Mouse (Mus musculus) forebrain, postnatal 0 days (tissue): Measurements from ENCODE around the gene Pir. TPM values are rescaled to one million over a fixed set of nuclear protein-coding genes. Genes with fewer than 3 reads are reported as not detected.

Source experiments
- ATAC-seq: fragments of 200-750 bp; cut with Nextera tagmentation; 2 replicates; pipeline ENCODE4 v1.8.0; 2017; ENCODE audit warnings: mild to moderate bottlenecking, moderate library complexity
- DNase-seq: peaks from one replicate; pipeline ENCODE4 v3.0.0-alpha.2; 2015
- H3K27ac ChIP-seq: fragments of 300-500 bp; sonication (generic); 2 replicates; pipeline ENCODE4 v1.5.1; 2014; ENCODE audit warnings: low read depth, mild to moderate bottlenecking, antibody characterized with exemption, low read length, moderate library complexity, mixed read lengths
- H3K27me3 ChIP-seq: fragments of 300-500 bp; sonication (generic); 2 replicates; pipeline ENCODE4 v1.6.1; 2014; ENCODE audit warnings: mild to moderate bottlenecking, low read length, mixed read lengths; ENCODE audit not compliant: insufficient read depth
- H3K36me3 ChIP-seq: fragments of 300-500 bp; sonication (generic); 2 replicates; pipeline ENCODE4 v1.6.1; 2014; ENCODE audit warnings: mild to moderate bottlenecking, moderate library complexity; ENCODE audit not compliant: insufficient read depth
- H3K4me1 ChIP-seq: fragments of 300-500 bp; sonication (generic); 2 replicates; pipeline ENCODE4 v1.6.1; 2014; ENCODE audit warnings: antibody characterized with exemption; ENCODE audit not compliant: insufficient read depth
- H3K4me2 ChIP-seq: fragments of 300-500 bp; sonication (generic); 2 replicates; pipeline ENCODE4 v1.6.1; 2014; ENCODE audit warnings: low read depth, mild to moderate bottlenecking, moderate library complexity
- H3K4me3 ChIP-seq: fragments of 300-500 bp; sonication (generic); 2 replicates; pipeline ENCODE4 v1.5.1; 2014; ENCODE audit warnings: low read depth, low read length, mixed read lengths
- H3K9ac ChIP-seq: fragments of 300-500 bp; sonication (generic); 2 replicates; pipeline ENCODE4 v1.6.1; 2014; ENCODE audit warnings: mild to moderate bottlenecking
- H3K9me3 ChIP-seq: fragments of 300-500 bp; sonication (generic); 2 replicates; pipeline ENCODE4 v1.6.1; 2016; ENCODE audit warnings: low read length
- CTCF ChIP-seq: sonication (generic); IDR thresholded peaks from 2 replicates; pipeline ENCODE4 v1.5.1; 2016; ENCODE audit warnings: antibody characterized with exemption, control low read depth, low read depth
- WGBS: fragments of 180-500 bp; shearing (Covaris S2); extraction: QIAGEN DNeasy Blood & Tissue Kit; methylation state at CpG from one replicate; pipeline ENCODE4 v1.1.7; 2014; 5-methylcytosine and 5-hydroxymethylcytosine counted together
- polyA plus RNA-seq: library from polyadenylated mRNA; unstranded; fragments of >200 nt; fragmentation: Nextera tagmentation; extraction: Ambion mirVana; gene quantifications from 2 replicates; pipeline ENCODE4 v1.2.1, GENCODE M21; 2015
- total RNA-seq: library from RNA; depleted of rRNA; stranded (reverse); fragments of >200 nt; gene quantifications from 2 replicates; pipeline ENCODE4 v1.2.3, GENCODE M21; 2014; rRNA removed

Gene Pir
- total and polyA plus RNA-seq, 2 experiments from 2014 or later: 3.1 to 6.1 TPM

GRCm38 (mm10) chrX:164420518-164420917 lies 151.3 kb downstream of the Pir start:
- no peak overlapping the region for H3K9ac ChIP-seq
- no peaks in the 10 kb centered on the region for H3K9me3 ChIP-seq
- TF ChIP-seq CTCF: no peak
- DNase-seq: no peak
- H3K4me1 ChIP-seq: no peaks in the 10 kb centered on the region
- no peak for ATAC-seq
- no peaks in the 10 kb centered on the region for H3K36me3 ChIP-seq
- no peaks in the 10 kb centered on the region for H3K27me3 ChIP-seq
- H3K27ac ChIP-seq: no peak overlapping the region
- WGBS: 51% methylated on average over 3 of the region's 3 CpGs
- H3K4me3 ChIP-seq: peak overlapping the region; percentile 53; the same call in 1 of the 2 replicates
- H3K4me2 ChIP-seq: peak overlapping the region; percentile 53

Other genes with a start within 250 kb of the Pir start
- gene Car5b, start 241.4 kb upstream of the Pir start, total RNA-seq: 1.7 and 2.3 TPM in 2 replicates
- gene Car5b, start 241.4 kb upstream of the Pir start, polyA plus RNA-seq: 0.60 and 0.81 TPM in 2 replicates
- 11.3 and 15.4 TPM in 2 replicates for gene Siah1b, start 192.9 kb upstream of the Pir start, total RNA-seq
- gene Siah1b, start 192.9 kb upstream of the Pir start, polyA plus RNA-seq: 15.8 and 17.7 TPM in 2 replicates
- gene Cltrn, start 180.5 kb upstream of the Pir start, total RNA-seq: not detected in 2 replicates
- 0.16 and 0.29 TPM in 2 replicates for gene Cltrn, start 180.5 kb upstream of the Pir start, polyA plus RNA-seq
- gene Ace2, start 130.0 kb upstream of the Pir start, total RNA-seq: 0.31 and 0.48 TPM in 2 replicates
- gene Ace2, start 130.0 kb upstream of the Pir start, polyA plus RNA-seq: 0.45 and 0.67 TPM in 2 replicates
- gene Bmx, start 11.2 kb upstream of the Pir start, total RNA-seq: 0.38 and 1.2 TPM in 2 replicates
- gene Bmx, start 11.2 kb upstream of the Pir start, polyA plus RNA-seq: 0.33 and 0.39 TPM in 2 replicates
- 0.29 and 1.0 TPM in 2 replicates for gene Vegfd, start 104.0 kb downstream of the Pir start, total RNA-seq
- gene Vegfd, start 104.0 kb downstream of the Pir start, polyA plus RNA-seq: 0.54 and 1.0 TPM in 2 replicates
- 4.3 and 4.7 TPM in 2 replicates for gene Piga, start 150.4 kb downstream of the Pir start, total RNA-seq
- gene Piga, start 150.4 kb downstream of the Pir start, polyA plus RNA-seq: 2.5 and 3.4 TPM in 2 replicates
- gene Asb11, start 167.6 kb downstream of the Pir start, total RNA-seq: 1.6 TPM in 1 of 2 replicates, not detected in the other
- 0.10 and 0.13 TPM in 2 replicates for gene Asb11, start 167.6 kb downstream of the Pir start, polyA plus RNA-seq
- not detected in 2 replicates for gene Asb9, start 237.0 kb downstream of the Pir start, total RNA-seq
- not detected in 2 replicates for gene Asb9, start 237.0 kb downstream of the Pir start, polyA plus RNA-seq